Mouse (Mus musculus) urinary bladder, adult 2 months (tissue): ENCODE data around the gene Grap. TPM values are rescaled to one million over a fixed set of nuclear protein-coding genes. Genes with fewer than 3 reads are reported as not detected.

ENCODE experiments used
- DNase-seq: peaks from one replicate; pipeline ENCODE4 v3.0.0; 2022; ENCODE audit warnings: low spot score
- polyA plus RNA-seq: library from polyadenylated mRNA; depleted of rRNA; stranded (reverse); fragments of >200 nt; gene quantifications from 2 replicates; pipeline ENCODE4 v1.2.3, GENCODE M21; 2012

Gene Grap
- polyA plus RNA-seq, 1 experiment = 5.5 TPM

DNA sequence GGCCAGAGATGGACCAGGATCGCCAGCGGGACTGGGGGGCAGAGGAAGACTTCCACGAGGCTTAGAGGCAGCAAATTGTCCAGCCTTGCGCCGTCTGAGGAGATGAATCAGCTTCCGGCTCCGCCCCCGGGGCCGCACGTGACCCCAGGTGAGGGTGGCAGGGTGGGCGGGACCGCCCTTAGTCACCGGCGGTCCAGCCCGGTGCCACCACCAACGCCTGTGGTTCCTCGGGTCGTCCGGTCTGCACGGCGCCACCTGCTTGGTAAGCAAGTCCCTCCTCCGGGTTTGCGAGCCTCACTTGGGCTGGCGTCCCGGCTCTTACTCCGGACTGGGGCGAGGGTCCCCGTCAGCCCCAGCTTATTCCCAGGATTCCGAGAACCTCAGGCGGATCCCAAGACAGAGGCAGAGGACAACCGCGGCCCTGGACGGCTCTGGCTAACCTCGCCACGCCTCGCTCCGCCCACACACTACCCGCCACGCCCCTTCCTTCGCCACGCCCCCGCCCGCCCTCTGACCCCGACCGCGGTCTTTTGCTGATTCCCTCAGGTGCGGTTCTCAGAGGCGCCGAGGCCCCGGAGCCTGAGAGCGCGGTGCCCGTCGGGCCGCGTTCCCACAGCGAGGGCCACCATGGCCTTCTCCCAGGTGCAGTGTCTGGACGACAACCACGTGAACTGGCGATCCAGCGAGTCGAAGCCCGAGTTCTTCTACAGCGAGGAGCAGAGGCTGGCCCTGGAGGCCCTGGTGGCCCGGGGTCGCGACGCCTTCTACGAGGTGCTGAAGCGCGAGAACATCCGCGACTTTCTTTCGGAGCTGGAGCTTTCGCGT lies 31.1 kb downstream of the Grap start, which contains the start of gene Fam83g:
Gene Fam83g, plus strand, starts transcription at position 185 of the 825 bp plus-strand sequence.
- DNase-seq = peak; percentile 76

DNA sequence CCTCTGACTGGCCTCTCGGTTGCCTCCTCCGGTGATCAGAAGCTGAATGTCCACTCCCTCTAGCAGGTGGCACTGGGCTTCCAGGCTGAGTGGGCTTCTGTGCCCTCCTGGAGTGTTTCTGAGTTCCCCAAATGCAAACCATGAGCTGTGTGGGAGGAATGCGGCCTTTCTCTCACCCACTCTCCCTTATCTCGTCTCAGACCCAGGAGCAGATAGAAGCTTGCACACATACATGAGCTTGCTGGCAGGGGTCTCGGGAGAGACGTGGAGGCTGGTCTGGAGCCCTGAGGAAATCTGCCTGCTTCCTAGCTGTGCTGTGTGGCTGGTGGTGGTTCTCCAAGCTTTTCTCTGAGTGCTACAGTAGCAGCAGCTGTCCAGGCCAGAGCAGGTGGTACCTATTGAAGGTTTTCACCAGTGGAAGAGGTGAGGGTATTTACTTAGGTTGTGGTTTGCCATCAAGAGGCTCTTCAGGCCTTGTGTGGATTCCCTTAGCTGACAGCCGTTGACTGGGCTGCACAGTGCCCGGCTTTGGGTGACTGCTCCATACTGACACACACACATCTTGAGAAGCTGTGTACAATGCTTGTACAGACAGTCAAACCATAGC lies 32.2 kb downstream of the Grap start:
- no peak for DNase-seq

DNA sequence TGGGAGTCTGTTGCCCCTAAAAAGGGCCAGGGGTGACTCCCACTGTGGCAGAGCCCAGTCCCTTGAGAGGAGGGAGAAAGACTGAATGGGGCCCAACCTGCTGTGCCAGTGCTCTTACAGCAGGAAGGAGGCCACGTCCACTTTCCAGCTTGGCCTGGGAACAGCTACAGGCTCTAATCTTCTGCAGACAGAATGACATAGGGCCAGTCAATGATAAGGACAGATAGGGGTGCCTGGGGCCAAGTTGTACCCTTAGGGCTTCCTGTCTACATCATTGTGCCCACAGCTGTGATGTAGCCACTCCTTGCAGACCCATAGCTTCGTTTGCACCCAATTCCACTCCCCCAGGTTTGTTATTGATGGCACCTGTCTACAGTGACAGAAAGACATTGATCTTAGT lies 33.1 kb downstream of the Grap start:
- DNase-seq = no peak

DNA sequence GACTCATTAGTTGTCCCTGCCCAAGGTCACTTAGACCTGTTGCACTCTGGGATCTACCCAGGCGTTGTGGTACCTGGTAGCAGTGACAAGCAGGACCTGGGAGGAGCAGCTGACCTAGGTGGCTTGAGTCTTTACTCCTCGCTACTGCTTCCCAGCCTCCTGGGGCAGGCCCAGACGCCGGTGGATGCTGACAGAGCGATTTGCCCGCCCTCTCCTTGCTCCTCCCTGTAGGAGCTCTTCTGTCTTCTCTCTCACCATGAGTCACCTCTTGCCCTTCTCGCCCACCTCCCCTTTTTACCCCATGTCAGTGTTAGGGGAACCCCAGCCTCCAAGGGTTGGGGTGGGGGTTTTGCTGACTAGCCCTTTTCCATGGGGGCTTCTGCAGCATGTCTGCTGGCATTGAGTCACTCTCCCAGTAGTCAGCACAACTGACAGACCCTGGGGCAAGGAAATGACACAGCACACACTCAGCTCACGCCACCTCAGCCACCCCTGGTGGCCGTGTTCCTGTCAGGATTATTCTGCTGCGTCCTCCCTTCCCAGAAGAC lies 33.9 kb downstream of the Grap start:
- no peak for DNase-seq

DNA sequence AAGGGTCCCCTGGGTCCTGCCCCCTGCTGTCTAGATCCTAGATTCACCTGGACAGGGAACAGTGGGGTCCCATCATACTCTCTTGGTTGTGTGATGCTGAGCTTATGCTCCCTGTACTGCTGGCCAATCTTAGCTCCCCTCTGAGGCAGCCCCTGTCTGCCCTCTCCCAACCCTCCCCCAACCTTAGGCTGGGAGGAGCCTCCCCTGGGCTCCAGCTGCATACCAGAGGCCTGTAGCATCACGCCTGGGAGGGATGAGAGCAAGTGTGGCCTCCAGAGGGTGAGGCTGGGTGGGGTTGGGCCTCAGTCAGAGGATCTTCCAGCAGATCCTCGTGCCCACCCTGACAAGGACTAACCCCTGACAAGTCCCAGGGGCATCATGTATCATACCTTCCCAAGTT lies 34.5 kb downstream of the Grap start:
- DNase-seq = no peak

DNA sequence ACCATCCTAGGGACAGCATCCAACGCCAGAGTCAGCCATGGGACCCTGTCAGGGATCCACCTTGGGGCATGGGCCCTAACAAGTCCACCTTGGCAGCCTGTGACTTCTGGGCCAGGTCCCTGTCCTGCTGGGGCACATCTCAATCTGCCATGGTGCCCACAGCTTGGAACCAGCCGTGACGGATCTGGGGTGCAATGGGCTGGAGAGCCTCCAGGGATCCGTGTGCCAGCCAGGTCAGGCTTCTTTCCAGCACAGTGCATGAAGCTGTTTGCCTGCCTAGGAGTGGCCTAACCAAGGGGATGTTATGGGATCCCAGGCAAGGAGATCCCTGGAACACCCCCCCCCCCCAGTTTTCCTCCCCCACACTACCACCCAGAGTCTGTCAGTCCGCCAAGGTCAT lies 39.9 kb downstream of the Grap start:
- no peak for DNase-seq

DNA sequence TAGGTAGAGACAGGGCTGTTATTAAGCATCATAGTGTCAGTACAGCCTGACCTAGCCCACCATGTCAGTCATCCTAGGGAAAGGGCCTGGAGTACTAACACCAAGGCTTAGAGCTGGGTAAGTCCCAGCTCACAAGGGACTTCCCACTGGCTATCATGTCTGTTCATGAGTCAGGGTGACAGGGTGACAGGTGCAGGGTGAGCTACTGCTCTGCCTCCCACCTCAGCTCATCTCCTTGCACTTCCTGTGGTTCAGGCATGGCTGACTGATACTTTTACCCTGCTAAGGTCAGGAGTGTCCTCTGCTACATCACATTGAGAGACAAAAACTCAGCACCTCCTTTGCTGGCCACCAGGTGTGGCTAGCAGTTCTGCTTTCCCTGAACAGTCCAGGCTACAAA lies 45.8 kb downstream of the Grap start:
- DNase-seq = no peak

DNA sequence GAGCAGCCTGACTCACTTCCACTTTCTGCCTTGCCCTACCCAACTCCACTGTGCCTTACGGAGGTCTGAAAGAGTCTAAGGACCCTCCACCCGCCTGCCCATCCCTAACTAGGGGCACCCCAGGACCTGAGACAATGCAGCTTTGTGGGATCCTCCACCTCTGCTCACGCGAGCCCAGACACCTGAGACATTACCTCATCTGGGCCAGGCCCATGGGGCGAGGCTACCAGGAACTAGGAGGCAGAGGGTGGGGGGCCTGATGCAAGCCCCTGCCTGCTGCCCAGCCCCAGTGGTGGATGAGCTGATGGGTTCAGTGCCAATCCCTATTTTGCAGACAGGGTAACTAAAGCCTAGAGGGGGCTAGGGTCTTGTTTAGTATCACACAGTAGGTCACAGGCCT lies 46.4 kb downstream of the Grap start:
- DNase-seq = no peak

DNA sequence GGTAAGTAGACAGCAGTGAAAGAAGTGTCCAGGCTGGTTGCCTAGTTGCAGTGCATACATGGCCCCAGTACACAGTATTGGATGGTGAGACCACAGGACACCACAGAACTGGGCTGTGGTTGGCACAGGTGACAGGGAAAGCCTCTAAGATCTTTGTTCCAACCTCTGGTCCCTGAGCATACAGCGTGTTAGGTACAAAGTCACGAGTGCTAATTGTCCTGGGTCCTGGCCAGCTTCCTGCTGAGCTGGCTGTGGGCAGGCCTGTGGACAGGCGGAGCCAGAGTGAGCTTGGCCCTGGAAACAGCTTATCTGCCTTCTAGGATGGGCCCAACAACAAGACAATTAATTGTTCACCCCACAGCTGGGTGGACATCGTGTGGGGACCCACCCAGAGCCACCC lies 46.9 kb downstream of the Grap start:
- DNase-seq = no peak

DNA sequence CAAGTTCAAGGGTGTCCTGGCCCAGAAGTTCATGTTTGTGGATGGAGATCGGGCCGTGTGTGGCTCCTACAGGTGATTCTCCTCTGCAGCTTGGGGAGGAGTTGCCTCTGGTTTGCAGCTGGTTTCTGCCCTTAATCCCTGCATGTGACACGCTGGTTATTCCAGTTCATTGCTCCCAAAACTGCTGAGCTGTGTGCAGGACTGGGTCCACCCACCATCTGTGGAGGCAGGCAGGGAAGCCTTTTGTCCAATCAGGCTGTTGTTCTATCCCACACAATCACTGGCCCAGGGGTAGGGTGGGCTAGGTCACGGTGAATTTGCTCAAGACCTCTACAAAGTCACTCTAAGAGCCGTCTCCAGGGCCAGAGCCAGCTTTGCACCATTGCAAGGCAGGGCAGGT lies 48.6 kb downstream of the Grap start:
- no peak for DNase-seq

DNA sequence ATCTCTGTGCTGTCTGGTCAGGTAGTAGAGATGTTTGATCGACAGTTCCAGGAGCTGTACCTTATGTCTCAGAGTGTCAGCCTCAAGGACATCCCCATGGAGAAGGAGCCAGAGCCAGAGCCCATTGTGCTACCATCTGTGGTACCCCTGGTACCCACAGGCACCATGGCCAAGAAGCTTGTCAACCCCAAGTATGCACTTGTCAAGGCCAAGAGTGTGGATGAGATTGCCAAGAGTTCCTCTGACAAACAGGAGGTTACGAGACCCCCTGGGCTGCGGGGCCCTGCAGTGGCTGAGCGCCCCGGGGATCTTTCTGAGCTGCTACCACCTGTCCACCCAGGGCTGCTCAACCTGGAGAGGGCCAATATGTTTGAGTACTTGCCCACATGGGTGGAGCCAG lies 49.4 kb downstream of the Grap start:
- no peak for DNase-seq

DNA sequence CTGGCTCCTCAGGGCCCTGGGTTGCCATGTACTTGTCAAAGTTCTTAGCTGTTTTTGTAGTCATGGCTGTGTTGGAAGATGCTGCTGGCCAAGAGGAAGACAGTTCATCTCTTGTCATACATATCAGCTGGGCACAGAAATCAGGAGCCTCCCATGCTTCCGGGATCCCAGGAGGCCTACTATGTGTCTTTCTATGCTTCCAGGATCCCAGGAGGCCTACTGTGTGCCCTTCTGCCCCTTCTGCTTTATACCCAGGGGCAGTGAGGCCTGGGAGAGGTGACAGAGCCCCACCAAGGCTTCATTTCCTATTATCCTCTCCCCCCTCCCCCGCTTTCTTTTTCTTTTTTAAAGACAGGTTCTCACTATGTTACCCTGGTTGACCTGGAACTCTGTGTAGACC lies 52.5 kb downstream of the Grap start:
- no peak for DNase-seq

DNA sequence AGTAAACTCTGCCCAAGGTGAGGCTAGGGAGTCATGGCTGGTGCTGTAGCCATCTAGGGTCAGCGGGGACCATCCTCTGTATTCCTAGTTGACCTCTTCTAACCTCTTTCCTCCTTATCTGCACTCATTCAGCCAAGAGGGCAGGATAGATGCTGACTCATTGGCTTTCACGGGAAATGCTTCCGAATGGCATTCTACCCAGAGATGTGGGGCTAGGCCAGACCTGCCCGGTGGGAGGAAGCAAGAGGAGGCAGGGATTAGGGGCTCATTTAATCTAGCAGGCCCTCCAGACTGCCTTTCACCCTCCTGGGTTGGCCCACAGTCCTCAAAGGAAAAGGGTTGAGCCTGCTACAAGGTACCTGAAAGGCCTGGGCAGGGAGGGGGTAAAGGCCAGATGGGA lies 53.2 kb downstream of the Grap start:
- no peak for DNase-seq

DNA sequence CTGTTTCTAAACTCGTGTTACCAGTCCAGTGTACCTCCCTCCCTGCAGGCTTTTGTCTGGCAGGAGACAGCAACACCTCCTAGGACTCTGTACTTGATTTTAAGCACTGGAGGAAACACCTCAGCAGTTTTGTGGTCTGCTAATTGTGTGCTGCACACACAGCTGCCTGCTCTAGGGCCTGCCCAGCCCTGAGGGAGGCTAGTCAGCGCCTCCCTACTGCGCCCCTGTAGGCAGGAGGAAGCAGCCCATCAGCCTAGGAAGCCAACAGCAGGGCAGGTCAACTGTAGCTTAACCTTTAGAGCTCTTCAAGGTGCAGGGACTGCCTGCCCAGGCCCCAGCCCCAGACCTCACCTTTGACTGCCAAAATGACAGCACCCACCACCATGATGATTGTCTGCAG lies 55.9 kb downstream of the Grap start:
- DNase-seq = no peak

DNA sequence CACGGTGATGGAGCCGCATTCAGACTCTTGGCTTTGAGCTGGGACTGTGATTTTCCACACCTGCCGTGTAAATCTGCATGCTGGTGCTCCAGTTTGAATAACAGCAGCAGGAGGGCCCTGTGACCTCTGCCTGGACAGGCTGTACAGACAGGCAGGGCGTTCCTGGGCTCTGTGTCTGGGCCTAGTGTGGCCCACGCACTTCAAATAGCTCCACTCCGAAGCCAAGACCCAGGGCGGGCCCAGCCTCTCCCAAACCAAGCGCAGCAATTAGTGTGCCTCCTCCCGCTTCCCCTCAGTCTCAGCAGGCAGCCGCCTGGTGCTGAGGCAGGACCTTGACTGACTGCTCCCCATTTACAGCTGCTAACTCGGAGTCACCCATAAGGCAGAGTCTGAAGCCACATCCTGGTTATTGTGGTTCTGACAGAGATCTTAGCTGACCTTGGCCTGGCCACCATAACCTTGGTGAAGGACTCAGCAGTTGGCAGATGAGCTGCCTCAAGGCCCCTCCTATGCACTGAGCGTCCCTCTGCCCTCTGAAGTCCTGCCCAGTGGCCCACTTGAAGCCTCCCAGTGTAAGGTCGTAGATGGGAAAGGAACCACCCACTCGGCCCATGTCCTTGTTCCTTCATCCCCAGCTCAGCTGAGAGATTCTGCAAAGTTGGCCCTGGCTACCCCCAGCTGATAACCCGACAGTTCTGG lies 60.2 kb downstream of the Grap start:
- DNase-seq = peak; percentile 19

DNA sequence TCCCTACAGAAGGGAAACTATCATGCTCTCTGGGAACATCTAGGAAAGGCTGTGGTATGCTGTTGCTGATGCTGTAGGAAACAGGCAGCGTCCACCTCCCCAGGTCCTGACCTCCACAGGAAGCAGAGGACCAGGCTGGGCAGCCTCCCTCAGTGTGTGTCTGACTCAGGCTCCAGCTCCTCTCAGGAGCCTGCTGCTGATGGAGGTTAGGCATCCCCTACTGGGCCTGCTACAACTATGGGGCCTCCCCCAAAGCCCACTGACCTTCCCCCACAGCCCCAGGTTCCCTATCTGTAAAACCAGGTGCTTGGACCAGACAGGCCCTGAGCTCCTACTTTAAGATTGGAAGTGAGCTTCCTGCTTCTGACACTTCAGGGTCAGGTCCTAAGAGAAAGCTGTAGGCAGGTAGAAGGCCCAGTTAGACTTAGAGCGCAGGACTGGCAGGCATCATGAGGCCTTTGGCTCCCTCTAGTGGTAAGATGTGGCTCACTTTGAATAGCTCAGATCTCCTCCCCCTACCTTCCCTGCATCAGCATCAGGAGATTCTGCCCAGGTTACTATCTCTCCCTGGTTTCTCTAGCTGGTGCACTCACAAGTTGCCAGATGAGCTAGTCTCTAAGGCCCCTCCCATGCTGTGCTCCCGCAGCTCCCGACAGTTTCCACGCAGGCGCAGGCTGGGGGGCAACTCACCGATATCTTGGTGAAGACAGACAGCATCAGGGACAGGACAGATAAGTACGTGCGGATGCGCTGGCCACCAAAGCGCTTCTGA lies 61.5 kb downstream of the Grap start:
- peak; percentile 28 for DNase-seq

DNA sequence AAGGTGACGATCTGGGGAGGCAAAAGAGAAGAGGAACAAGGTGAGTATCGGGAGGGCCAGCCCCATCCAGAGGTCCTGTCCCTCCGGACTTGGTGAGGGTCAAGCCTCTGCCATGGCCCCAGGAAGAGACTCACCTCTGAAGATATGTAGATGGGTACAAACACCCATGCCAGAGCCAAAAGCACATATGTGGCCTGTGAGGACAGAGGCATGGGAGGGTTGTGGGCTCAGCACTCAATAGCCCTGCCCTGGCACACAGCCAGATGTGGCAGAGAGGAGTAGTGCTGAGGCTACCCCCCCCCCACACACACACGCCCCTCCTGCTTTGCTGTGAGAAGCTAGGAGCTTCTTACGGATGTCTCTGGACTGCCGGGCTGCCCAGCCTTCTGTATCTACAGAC lies 62.1 kb downstream of the Grap start:
- no peak for DNase-seq

DNA sequence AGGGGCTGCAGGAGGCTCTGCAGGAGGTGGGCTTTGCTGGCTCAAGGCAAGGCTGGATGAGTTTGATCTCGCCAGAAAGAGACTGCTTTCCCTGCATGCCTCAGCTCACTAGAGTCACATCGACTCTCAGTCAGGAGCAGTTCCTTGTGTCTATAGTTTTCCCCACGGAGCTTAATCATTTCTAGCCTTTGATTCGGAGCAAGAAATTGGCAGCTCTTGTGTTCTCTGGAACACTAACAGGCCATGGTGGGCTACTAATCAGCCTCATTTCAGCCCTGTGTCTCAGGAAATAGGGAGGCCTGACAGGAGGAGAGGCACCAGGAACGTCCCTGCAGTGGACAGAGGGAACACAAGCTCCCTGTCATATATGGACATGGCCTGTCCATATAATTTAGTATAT lies 64.9 kb downstream of the Grap start:
- DNase-seq = no peak

DNA sequence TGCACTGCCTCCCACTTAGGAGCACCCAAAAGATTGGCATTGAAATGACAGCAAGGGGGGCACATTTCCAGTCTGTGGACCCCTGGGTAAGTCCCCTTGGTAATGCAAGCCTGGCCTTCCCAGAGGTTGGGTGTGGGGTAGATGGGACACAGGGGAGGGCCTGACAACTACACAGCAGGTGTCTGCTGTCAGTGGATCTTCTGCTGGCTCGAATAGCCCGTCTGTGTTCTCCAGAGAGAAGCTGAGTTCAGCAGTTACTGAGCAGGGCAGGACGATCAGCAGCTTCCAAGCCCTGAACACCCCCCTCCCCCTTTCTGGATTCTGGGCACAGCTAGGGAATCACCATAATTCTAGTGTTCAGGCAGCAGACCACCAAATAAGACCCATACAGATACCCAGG lies 66.3 kb downstream of the Grap start:
- DNase-seq = no peak

DNA sequence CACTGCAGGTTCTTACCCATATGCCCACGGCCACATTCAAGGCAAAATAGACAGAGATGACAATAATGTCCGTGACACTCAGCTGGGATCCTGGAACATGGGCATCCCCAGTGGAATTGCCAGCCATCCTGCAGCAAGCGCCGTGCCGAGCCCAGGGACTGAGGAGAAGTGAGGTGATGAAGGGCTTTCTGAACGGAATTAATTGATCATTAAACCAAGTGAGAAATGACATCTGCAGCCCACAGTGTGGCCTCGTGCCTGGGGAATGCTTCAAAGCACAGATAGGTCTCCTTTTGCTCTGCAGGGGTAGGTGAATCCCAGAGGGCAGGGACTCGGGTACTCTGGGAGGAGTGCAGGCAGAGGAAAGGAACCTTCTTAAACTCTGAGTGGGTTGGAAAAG lies 66.8 kb downstream of the Grap start:
- DNase-seq = no peak

DNA sequence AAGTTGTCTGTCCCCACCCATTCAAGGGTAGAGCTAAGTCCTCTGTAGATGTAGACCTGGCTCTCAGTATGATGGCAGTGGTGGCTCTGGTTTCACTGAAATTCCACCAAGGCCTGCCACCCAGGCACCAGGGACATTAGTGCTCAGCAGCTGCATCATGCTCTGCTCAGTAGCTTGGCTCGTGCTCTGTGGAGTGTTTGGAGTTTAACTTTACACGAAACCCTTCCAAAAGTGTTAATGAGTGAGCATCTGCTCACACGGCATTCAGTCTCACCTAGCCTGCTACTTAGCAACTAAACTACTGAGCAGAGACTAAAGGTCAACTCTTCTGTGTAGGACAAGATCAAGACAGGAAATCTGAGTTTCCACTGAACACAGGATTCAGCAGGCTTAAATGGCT lies 67.6 kb downstream of the Grap start, which contains the start of gene Slc5a10:
Gene Slc5a10, minus strand, starts transcription at position 191 of the 400 bp plus-strand sequence.
- no peak for DNase-seq

DNA sequence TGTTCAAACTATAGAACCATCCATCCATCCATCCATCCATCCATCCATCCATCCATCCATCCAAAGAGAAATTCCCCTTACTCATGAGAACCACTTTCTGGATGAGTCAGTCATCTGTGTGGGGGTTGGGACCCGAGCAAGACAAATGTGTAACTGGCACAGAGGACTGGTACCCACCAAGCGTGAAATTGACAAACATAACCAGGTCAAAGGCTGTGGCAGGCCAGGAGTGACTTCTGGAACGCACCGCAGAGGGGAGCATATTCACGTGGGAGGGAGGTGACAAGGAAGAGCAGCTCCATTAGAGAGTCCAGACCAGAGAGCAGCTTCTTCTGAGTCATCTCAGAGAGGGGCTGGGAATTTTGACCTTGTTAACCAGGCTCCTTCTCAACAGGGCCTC lies 69.0 kb downstream of the Grap start:
- DNase-seq = no peak
